Mouse (Mus musculus): ENCODE measurements around the gene Inka1.

Inka1 gene

DNA sequence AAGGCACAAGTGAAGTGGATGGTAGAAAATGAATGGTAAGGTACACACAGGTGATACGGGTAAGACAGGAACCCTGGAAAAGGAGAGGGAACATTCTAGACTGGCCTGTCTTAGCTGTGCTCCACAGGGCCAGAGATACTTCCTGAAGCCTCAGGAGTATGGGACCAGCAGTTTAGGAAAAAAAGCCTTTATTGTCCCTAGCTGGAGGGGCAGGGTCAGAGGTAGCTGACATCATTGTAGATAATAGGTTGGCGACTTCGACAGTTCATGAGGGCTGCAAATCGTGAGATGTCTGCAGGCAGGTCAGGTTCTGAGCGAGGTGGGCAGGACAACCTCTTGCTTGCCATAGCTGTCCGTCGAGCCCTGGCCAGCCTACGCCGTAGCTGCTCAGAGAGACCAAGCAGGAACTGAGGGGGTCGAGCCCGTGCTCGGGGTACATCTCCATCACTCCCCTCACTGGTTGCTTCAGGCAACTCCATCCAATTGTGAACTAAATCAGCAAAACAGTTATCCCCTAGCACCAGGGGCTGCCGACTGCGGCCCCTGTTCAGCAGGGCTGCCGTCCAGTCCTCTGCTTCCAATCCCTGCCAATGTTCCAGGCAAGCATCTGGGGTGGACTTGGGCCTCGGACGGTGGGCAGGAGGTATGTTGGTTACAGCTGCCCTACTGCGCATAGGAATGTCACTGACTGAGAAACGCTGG is 1.5 kb downstream of the Inka1 start:
- no peak for DNase-seq (ENCODE audit: low read depth, low spot score)

DNA sequence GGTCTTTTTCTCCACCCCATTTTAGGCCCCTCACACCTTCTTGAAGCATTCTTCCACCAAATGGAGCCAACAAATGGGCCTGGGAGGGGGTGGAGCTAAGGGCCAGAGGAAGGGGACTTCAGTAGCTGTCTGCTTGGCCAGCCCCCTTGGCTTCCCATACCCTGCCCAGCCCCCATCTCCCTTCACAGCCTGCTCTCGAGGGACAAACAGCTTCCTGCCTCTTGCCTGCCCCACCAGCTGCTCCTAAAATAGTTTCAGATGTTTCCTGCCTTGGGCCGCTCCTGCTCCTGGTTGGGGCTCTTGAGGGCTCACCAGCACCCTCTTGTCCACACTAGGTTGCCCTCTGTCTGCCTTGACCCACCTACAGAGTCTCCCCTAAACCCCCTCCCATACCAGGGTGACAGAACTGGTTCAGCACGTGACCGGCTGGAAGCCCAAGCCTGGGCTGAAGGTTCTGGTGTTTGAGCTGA is 2.2 kb downstream of the Inka1 start:
- peak; percentile 84 for DNase-seq (ENCODE audit: low read depth, low spot score)

DNA sequence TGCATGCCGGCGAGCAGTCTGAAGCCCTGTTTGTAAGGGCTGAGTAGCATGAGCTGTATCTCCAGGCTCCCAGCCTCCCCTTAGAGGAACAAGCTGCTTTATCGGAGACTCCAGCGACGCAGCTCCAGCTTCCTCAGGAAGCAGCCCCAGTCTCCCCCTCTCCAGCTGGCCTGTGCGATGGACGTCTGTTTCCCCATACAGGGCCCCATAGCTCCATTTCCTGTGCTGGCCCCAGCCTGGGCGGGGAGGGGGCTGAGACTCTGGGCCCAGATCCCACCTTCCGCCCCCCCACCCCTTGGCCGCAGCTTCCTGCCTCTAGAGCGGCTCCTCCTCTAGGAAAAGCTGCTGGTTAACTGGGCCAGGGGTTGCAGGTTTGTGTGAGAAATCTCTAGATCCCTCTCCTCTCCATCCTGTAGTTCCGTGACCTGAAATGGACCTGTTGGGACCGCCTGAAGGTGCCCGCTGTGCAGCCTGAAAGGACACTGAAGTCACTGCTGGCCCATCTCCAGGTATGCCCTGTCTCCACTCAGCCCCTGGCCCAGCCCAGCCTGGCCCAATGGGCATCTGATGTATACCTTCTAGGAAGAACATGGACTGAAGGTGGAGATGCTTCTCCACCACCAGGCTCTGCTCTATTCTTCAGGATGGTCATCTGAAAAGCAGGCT is 2.9 kb downstream of the Inka1 start, which contains the start of gene Gm20661:
Gm20661 (plus strand) TSS at position 378 of the 666 bp plus-strand sequence.
- DNase-seq (ENCODE audit: low read depth, low spot score) = peak; percentile 87

DNA sequence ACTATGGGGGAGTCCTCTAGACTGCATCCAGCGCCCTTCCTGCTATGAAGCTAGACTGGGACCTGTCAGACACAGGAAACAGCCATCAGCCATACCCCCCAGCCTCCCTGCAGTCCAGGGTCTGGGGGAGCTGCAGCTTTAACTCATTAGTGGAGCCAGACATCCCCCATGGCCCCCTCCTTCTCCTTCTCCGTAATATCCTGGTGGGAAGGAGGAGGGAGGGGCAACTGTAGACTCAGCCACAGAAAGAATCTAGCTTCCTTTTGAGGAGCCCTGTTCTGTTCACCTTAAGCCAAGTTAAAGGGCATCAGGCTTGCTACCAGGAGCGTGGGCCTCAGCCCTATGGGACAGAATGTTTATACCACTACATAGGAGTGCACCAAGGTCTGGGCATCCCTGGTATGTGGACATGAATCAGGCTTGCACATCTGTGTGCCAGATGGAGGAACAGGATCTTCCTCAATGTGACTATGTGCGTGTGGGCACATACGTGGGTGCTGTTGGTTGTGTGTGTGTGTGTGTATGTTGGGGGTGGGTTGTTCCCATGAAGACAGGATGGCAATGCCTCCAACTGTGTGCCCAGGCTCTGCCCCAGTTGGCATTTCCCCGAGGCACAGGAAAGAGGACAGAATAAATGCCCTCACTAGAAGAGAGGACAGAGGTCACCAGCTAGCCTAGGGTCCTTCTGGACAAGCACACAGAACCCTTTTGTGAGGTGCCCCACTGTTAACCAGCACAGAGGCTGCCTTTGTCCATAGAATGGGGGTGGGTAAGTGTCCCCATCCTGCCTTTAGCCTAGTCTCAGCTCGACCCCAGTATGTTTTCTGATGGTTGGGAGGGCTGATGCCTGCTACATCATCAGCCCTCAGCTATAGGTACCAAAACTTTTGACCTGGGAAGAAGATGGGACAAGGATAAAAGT is 3.7 kb downstream of the Inka1 start:
- DNase-seq (ENCODE audit: low read depth, low spot score) = peak; percentile 85

DNA sequence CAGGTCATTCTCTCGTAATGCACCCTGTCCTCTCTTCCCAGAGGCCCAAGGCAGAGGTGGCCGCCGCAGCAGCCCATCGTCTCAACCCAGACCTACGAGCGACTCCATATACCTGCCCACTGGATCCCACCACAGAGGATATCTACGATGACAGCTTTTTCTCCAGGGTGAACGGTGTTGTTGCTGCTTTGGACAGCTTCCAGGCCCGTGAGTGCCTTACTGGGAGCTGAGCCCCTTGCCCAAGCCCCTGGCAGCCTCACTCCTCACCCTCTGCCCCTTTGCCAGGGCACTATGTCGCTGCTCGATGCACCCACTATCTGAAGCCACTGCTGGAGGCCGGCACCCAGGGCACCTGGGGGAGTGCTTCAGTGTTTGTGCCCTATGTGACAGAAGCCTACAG is 6.9 kb downstream of the Inka1 start:
- no peak for DNase-seq (ENCODE audit: low read depth, low spot score)

DNA sequence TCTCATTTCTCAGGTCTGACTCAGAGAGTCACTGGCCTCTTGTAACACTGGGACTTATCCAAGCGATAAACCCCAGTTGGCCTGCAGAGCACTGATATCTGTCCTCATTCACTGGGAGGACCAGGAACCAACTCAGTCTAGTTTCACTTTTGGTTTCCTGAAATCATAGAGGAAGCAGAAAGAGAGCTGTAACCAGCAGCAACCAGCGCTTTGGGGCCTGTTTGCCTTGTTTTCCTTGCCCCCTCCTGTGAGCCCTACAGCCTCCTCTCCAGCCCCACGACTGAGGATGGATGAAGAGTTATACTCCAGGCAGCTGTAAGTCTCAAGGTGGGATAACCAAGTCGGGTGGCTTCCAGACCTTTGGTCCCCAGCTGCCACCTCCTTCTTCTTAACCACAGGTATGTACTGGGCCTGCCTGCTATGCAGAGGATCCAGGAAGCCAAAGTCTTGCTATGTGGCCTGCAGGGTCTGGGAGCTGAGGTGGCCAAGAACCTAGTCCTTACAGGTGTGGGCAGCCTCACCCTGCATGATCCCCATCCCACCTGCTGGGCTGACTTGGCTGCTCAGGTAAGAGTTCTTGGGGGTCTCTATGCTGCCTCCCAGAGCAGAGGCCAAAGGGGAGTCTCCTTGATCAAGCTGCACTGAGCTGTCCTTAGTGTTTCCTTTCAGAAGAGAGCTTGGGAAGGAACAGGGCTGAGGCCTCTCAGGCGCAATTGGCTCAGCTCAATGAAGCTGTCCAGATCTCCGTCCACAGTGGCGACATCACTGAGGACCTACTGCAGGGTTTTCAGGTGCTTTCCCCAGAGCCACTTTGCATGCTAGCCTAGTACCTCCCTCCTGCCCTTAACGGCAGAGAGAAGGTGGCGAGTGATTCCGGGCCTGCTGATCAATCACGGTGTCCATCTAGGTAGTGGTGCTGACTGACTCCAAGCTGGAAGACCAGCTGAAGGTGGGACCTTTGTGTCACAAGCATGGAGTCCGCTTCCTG is 10.0 kb downstream of the Inka1 start, which contains the start of gene Uba7:
Uba7 (plus strand) TSS at position 107 of the 988 bp plus-strand sequence.
- no peak for DNase-seq (ENCODE audit: low read depth, low spot score)

DNA sequence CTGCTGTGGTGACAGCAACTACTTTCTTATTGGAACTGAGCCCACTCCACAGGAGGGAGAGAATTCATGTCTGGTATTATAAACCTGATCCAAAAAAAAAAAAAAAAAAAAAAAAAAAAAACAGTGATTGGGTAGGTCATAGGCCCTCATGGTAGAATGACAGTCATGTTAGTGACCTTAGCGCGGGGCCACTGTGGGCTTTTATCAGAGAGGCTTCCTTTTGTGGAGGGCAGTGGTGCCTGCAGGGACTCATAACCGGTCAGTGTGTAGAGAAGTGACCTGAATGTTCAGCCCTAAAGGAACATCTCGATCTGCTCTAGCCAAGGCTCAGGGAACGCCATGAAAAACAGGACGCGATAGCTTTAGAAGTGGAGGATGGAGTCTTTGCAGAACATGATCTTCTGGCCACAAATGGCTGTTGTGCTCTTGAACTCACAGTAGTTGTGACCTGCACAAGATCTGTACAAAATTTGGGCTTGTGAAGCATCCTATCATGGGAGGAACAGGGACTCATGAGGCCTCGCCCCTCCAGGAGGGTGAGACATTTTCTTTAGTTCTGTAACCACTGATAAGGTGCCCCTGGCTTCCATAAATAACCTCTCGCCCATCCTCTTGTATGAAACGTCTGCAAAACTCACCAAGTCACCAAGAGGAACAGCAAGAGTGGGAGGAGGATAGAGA is 11.0 kb downstream of the Inka1 start:
- no peak for DNase-seq (ENCODE audit: low read depth, low spot score)

DNA sequence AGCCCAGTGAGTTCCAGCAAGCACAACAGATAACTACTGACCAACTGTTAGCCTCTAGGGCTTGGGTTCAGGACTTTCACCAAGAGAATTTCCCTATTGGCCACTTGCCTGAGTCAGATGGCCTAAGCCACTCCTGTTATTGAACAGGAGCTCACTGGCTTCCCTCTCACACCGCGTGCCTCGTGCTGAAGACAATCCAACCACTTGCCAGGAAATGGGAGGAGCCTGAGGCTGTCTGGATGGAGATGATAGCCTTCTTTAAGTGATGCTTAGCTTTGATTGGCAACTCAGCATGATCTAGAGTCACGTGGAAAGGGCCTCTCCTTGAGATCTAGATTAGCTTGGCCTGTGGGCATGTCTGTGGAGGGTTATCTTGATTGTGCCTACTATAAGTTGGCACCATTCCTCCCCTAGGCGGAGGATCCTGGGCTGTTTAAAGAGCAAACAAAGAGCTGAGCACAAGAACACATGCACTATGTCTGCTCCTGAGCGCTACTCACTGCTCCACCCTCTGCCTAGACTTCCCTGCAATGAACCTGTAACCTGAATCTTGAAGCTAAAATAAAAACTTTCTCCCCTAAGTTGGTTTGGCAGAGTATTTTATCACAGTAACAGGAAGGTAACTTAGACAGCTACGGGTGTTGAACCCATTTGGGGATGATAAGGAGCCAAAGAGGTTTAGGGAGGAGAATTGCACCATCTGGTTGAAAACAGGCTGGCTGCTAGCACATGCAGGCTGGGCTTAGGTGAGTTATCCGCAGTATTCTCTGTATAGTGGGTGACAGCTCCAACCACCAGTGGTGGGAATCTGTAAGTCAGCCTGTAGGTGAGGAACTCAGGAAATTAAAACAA is 13.8 kb downstream of the Inka1 start:
- DNase-seq (ENCODE audit: low read depth, low spot score) = no peak

DNA sequence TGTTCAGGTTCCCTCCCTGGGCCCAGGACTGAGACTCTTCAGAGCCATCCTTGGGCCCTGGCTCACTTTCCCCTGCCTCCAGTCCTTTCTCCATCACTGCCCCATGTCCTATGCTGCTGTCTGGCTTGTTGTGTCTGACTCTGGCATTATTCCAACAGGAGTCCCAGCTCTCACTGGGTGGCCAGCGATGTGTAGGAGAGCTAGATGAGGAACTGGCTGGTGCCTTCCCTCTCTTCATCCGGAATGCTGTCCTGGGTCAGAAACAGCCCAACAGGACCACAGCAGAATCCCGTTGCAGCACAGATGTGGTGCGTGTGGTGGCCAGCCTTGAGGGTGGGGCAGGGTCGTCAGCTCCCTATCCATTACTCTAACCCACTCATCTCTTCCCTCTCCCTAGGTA is 15.4 kb downstream of the Inka1 start:
- no peak for DNase-seq (ENCODE audit: low read depth, low spot score)

DNA sequence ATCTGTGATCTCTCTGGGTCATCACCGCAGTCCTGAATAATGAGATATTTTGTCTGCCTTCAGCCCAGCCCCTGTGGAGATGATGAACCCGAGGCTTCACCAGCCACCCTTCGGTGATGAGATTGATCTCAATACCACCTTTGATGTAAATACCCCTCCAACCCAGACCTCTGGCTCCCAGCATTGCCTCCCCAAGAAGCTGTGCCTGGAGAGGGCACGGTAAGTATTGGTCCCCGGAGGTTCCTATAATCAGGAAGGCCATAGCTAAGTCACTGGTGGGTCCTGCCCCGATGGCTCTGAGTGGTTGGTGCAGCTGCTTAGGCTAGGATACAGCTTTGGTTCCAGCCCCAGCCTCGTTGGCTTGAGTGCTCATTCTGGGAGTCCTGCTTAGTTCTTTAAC is 17.1 kb downstream of the Inka1 start:
- DNase-seq (ENCODE audit: low read depth, low spot score) = no peak

DNA sequence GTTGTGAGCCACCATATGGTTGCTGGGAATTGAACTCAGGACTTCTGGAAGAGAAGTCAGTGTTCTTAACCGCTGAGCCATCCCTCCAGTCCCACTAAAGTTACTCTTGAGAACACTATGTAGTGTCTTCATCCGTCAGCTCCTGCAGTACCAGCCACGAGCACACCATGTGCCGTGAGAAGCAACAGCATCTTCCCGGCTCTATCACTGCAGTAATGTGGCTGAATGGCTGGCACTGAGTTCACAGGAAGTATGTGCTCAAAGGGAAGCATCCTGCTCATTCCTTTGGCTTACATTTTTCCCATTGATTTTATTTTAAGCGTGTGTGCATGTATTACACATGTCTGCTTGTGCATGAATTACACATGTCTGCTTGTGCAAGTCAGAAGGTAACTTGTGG is 18.2 kb downstream of the Inka1 start:
- DNase-seq (ENCODE audit: low read depth, low spot score) = no peak

DNA sequence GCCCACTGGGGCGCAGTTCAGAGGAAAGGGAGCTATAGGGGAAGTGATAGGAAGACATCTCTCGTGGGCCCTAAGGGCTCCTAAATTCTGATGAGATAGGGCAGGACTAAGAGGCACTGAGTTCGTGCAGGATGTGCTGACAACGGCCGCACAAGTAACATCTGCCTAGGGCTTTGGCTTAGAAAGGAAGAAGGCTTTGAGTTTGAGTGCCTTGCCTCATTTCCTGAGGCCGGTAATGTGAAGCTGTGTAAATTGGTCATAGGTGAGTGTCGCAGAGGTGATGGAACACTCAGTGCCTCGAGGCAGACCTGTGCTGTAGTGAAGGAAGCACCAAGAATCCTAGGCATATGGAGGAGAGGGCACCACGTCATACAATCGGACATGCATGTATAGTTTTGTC is 19.0 kb downstream of the Inka1 start:
- no peak for DNase-seq (ENCODE audit: low read depth, low spot score)

DNA sequence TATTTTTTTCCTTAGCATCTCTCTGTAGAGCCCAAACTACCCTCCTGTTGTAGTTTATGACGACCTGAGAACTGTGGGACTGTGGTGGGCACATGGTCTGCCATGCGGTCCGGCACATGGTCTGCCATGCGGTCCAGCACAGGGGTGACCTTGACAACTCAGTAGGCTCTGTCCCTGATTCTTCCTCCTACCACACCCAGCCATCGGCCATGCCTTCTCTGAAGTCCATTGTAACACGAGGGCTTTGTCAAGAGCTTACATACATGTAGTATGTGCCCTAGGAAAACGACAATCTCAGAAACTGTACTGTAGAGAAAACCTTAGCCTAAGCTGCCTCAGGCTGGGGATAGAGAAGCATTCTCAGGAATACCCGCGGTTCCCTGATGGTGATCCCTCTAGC is 21.0 kb downstream of the Inka1 start:
- DNase-seq (ENCODE audit: low read depth, low spot score) = no peak

DNA sequence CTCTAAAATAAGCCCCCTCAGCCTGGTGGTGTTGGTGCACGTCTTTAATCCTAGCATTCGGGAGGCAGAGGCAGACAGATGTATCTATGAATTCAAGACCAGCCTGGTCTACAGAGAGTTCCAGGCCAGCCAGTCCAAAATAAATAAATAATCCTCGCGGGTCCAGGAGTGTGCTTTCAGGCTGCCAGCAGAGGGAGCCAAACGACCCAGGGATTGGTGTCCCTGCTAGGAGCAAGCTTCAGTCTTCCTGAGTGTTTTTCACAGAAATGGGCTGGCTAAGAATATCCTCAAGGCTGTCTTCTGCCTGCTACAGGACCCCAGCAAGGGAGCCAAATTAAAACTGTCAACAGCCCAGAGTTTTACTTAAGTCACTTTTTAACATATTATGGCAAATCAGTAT is 22.0 kb downstream of the Inka1 start:
- peak; percentile 88 for DNase-seq (ENCODE audit: low read depth, low spot score)

DNA sequence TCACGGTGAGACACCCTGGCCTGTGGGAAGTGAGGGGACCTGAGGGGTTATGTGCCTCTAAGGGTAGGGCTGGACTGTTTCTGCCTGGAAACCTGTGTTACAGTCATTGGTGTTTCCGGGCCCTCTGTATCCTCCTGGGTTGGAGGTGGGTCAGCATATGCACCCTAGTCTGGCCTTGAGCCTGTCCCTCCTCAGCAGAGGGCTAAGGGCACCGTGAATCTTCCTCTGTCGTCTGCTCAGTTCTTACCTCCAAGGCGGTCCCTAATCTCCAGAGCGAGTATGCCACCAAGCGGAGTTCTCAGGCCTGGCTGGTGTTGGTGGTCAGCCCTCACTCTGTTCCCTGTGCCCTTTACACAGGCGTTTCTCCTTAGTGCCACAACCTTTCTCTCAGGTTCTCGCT is 22.8 kb downstream of the Inka1 start:
- no peak for DNase-seq (ENCODE audit: low read depth, low spot score)

DNA sequence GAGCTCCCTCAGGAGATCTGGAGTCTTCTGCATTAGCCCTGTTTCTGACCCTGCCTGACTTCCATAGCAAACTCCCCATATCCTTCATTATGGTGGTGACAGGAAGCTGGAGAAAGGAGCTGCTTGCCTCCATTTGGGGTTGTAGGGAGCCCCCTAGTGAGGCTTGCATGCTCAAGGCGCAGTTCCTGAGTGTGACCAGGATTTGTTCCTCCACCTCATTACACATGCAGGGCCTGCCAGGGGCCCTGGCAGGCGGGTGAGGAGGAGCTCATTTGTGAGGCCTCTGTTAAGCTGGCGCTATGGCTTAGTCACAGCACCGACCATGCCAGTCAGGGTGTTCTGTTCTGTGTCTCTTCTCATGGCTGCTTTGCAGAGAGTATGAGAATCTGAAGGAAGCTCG is 23.8 kb downstream of the Inka1 start:
- DNase-seq (ENCODE audit: low read depth, low spot score) = no peak

DNA sequence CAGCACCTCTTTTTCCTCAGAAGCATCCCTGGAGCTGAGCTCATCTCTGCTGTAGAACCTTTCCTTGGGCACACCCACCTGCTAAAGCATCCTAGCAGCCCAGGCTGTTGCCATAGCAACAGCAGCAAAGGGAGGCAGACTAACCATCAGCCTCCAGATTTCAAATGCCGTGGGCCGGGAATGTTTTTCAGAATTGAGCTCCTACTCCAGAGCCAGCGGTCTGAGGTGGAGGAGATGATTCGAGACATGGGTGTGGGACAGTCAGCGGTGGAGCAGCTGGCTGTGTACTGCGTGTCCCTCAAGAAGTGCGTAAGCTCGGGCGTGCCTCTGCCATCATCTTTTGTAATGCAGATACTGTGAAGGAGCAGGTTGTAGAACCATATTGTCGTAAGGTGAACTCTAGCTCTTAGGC is 24.3 kb downstream of the Inka1 start:
- DNase-seq (ENCODE audit: low read depth, low spot score) = no peak

DNA sequence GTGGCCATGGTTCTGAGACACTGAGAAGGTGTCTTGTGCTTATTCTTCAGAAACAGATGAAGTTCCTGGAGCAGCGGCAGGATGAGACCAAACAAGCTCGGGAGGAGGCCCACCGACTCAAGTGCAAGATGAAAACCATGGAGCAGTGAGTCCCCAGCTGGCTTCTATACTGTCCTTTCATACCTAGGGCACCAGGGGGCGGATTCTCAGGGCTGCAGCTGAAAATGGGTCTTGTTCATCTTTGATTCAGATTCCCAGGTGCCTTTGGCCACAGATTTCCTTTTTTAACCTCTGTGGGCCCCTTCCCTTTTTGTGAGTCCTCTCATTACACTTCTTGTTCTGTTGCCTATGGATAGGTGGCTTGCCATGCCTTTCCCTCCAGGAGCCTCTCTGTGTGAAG is 24.8 kb downstream of the Inka1 start:
- DNase-seq (ENCODE audit: low read depth, low spot score) = no peak

DNA sequence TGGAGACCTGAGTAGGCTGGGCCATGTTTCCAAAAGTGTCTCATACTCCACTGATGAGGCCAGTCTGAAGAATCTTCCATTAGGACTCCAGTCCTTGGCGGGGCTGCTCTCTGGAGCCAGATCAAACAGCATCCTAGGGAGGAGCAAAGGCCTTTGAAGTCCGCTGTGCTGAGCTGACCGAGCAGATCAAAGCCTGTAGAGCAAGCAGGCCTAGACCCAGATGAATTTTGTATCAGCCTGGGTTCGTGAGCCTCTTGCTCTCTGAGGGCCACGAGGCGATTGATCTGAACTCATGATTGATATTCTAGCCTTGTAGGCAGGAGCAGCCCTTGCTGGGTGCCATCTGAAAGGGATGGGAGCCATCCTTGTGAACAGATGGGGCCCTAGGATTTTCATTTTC is 25.8 kb downstream of the Inka1 start:
- DNase-seq (ENCODE audit: low read depth, low spot score) = no peak

Measured in mesoderm, embryonic 11.5 days (tissue).